Mouse (Mus musculus): ENCODE results near the gene Gle1. TPM values are rescaled to one million over a fixed set of nuclear protein-coding genes. Genes with fewer than 3 reads are reported as not detected.

Gene Gle1
- total RNA-seq, 2 experiments from 2014 or later: 25.9 to 26.8 TPM

DNA sequence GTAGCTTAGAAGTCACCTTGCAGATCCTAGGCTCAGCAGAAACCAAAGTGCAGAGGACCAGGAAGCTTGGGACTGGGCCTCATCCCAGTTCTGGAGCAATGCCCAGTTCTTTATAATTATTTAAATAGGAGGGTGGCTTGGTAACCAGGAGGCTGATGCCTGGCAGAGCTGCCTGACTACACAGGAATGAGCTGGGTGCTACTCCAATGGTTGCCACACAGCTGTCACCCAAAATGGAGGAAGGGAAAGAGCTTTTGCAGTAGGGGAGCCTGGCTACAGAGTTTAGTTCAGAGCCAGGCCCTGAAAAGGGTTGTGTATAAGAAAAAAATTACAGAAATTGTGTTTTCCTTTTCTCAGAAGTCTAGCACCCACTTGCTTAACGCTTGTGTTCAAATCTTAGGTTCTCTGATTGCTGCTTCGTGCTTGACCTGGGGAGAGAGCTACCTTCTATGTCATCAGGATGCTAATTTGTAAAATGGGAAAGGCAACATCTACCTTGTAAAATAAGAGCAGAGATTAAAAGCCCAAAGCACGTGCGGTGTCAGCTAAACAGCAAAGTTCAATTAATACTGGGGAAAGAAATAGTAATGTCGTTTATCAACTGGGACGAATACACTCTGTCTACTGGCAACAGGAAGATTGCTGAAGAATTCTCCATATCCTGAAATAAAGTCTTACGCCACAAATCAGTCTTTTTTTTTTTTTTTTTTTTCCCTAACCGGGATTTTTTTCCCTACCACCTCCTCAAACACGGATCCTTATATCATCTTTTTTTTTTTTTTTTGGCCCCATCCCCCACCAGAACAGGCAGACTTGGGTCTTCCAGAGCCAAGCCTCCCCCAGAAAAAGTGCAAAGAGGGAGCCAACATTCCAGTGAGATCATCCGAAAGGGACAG, 29.4 kb downstream of the Gle1 start:
- peak; percentile 47 for DNase-seq

DNA sequence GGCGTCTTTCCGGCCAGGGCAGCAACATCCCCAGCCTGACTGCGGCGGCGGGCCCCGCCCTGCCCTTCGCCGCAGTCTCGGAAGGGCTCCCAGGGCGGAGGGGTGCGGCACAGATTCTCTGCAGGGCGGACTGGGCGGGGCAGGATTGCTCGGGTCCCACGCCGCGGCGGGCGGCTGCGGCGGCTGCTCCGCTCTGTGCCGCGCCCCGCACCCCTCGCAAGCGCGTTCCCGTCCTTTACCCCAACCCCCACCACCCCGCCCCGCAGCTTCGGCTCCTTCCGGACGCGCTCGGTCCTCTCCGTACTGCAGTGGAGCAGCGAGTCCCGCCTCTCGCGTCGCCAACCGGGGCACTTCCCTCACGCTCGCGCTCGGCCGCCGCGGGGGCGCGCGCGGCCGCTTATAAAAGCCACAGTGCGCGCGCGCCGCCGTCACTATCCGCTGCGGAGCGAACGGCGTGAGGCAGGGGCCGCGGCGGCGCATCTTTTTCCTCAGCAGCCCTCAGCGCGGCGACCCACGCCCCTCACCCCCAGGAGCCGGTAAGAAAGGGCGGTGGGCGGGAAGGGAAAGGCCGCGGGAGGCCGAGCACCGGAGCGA, 30.1 kb downstream of the Gle1 start, which contains the start of gene Sptan1:
Gene Sptan1, plus strand, starts transcription at position 311 of the 594 bp plus-strand sequence.
- DNase-seq: peak; percentile 98

DNA sequence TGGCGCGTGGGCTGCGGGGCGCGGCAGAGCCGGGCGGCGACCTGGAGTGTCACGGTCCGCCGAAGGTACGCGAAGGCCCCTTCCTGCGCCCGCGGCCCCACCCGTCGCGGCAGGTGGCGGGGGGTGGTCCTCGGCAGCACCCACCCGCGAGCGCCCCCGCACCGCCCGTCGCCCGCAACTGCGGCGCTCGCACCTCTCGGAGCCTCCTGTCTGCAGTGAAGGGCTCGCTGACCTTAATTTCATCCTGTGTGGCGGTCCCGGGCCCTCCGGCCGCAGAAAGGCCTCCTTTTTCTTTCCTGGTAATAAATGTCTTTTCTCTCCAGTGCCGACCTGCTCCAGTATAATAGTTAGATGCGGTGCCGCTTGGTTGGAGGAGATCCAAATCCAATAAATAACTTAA, 30.7 kb downstream of the Gle1 start:
- DNase-seq: peak; percentile 51

DNA sequence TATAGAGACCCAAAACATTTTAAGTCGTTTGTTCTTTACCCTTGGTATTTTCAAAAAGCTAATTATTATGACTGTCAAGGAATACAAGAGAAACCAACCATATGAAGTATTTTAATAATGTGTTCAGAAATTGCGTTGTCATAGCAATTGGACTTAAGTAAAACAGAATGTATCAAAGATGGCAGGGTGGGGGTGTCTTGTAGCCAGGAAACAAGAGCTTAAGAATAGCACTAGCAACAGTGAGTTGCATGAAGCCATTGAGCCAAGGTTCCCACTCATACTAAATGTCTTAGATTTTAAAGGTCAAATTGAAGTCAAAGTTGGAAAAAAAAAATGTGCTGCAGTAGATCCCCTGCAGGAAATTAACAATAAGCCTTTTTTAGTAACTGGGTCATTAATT, 31.6 kb downstream of the Gle1 start:
- DNase-seq: no peak

DNA sequence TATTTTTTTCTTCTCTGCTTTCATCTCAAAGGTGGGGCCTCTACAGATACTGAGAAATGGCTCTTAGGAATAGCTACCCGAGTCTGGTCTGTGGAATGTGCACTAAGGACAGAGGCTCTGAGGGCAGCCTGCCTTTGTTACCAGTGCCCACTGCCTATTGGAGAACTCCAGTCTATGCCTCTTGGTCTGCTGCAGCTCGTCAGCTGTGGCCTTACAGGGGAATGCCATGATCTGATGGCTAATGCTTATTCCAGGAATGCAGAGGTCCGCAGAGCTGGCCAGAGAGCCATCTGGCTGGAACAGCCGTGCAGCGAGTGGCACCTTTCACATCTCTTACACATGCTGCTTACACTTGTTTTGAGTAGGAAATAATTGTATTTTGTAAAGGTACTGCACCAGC, 32.5 kb downstream of the Gle1 start:
- peak; percentile 32 for DNase-seq

DNA sequence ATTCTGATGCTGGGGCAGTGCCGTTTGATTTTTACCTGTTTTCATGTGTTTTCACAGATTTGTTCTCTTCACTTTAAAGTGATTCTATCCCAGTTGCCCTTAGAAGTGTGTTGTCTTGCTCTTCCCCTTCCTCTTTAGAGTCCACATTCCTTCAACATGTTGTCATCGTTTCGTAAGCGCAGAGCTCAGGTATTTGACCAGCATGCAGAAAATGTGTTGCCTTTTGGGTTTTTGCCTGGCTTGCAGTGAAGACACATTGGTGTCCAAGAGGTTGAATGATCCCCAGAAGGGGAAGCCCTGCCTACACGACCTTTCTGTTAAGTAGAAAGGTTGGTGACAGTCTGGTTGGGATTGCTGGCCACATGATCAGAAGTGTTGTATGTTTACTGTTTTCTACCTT, 33.4 kb downstream of the Gle1 start:
- DNase-seq: no peak

DNA sequence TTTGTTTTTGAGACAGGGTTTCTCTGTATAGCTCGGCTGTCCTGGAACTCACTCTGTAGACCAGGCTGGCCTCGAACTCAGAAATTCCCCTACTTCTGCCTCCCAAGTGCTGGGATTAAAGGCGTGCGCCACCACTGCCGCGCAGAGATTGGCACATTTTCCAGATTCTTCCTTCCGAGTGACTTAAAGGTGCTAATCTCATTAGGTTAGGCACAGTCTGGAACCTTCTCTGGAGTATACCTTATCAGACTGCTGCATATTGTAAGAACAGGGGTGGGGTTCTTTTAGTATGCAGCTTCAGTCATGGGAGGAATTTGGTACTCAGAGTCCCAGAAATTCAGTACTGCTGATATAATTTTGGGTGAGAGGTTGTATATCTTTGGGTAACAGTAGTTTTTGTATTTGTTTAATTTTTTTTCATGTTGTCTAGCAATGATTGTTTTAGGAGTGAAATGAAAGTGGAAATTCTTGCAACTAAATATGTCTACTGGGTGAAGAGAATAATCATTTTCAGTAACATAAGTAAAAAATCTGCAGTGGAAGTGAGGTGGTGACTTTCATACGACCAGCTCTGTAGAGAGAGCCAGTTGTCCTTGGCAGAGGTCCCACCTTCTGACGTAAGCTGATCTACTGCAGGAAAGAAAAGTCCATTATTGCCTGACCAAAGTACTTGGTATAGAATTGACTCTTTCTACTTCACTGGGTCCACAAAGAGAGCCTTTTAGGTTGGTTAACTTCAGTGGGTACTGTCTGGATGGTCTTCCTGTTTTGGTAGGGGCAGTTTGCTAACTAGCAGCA, 36.8 kb downstream of the Gle1 start:
- DNase-seq: peak; percentile 89

DNA sequence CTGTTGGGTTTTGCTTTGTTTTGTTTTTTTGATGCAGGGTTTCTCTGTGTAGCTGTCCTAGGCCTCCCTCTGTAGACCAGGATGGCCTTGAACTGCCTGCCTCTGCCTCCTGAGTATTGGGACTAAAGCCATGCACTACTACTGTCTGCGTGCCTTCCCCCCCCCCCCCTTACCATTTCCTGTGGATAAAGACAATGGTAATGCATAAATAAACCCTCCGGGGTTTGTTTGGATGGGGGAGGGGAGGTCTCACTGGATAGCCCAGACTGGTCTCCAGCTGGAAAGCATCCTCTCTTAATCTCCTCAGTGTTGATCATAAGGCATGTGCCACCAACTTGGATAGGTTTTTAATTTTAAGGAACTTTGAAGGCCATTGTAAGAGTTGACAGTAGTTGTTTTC, 38.3 kb downstream of the Gle1 start:
- peak; percentile 25 for DNase-seq

DNA sequence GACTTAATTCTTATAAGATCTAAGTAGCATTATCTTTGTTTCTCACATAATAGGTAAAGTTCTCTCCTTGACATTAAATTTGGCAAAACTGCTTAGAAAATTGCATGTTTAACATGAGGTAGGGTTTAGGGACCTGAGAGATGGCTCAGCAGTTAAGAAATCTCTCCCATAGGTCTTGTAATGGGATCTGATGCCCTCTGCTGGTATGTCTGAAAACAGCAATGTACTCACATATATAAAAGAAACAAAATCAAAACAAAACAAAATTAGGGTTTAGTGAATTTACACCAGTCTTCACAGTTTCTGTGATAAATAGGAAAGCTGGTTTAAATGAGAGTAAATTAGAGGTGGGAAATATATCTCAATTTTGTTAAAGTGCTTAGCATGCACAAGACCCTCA, 42.1 kb downstream of the Gle1 start:
- DNase-seq: peak; percentile 55

DNA sequence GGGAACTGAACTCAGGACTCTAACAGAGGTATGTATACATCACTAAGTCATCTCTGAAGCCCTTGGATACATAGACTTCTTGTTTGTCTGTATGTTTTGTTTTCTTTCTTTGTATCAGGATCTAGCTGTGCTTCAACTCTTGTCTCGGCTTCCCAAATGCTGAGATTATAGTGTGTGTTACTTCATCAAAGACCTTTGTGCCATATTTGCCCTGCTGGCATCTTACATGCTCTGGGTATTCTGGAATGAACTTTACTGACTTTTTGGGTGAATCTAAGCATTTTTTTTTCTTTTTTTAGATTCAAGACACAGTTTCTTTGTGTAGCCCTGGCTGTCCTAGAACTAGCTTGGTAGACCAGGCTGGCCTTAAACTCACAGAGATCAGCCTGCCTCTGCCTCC, 45.4 kb downstream of the Gle1 start:
- no peak for DNase-seq

DNA sequence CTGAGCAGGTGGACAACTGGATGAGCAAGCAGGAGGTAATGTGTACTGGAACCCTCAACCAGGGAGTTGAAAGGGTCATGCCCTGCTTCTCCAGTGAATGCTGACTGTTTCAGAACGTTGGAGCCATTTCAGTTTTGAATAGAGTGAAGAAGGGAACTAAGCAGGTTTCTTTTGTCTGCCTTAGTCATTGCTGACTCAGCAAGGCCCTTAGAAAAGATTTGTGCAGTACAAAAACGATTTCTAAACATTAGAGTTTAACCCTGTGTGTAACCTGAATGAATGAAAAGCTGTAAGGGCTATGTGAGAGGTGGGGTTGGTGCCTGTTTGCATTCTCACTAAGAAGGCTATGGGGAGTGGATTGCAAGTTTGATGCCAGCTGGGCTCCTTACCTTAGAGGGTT, 56.7 kb downstream of the Gle1 start:
- no peak for DNase-seq

DNA sequence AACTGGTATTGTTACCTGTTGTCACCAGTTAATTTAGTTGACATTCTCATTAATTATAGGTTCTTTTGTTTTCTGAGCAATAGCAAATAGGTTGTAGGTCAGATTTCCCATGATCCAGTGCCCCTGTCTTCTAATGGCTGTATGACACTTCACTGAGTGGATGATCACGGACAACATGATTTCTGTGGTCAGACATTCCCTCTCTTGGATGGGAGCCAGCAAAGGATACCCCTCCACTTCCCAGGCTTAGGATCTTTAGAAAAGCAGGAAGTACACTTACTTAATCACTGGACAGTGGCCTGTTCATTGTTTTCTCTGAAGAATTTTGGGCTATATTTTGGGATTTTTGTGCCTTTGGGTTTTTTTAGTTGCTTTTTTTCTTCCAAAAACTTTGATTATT, 73.9 kb downstream of the Gle1 start:
- DNase-seq: no peak

Small RNA genes lying within 50 kb of the gene (microRNA-seq; reads per million reads assigned to microRNA genes)
- 1.0 to 2.8 reads per million in 2 experiments for gene Mir6997

Other genes with a start within 250 kb of the Gle1 start
- not detected for gene Gm13420, start 183.7 kb upstream of the Gle1 start, total RNA-seq (2021)
- not detected for gene Gm13547, start 176.1 kb upstream of the Gle1 start, total RNA-seq (2021)
- 10 to 100 TPM; 14.6 to 14.7 TPM for gene Coq4, start 147.9 kb upstream of the Gle1 start, total RNA-seq (2021)
- 10 to 100 TPM; 37.5 to 38.6 TPM for gene Trub2, start 146.9 kb upstream of the Gle1 start, total RNA-seq (2021)
- gene Slc27a4, start 132.8 kb upstream of the Gle1 start, total RNA-seq (2021): 10 to 100 TPM; 22.3 to 23.4 TPM
- gene Urm1, start 115.4 kb upstream of the Gle1 start, total RNA-seq (2021): 10 to 100 TPM; 37.9 to 40.9 TPM
- 10 to 100 TPM; 13.4 to 13.9 TPM for gene Cercam, start 66.3 kb upstream of the Gle1 start, total RNA-seq (2021)
- 10 to 100 TPM; 44.8 to 52.4 TPM for gene Odf2, start 46.2 kb upstream of the Gle1 start, total RNA-seq (2021)
- 100 to 1,000 TPM; 370 to 371 TPM for gene Sptan1, start 30.1 kb downstream of the Gle1 start, total RNA-seq (2021)
- 10 to 100 TPM; 15.2 to 15.8 TPM for gene Wdr34, start 113.5 kb downstream of the Gle1 start, total RNA-seq (2021)
- 100 to 1,000 TPM; 174 to 185 TPM for gene Set, start 122.0 kb downstream of the Gle1 start, total RNA-seq (2021)
- 10 to 100 TPM; 15.3 to 17.9 TPM for gene Pkn3, start 142.3 kb downstream of the Gle1 start, total RNA-seq (2021)
- gene Zdhhc12, start 158.2 kb downstream of the Gle1 start, total RNA-seq (2021): 10 to 100 TPM in 1 of 2 experiments, 1 to 10 TPM in 1; 7.8 to 10.6 TPM
- gene Zer1, start 189.2 kb downstream of the Gle1 start, total RNA-seq (2021): 10 to 100 TPM; 24.3 to 24.9 TPM
- gene Tbc1d13, start 198.3 kb downstream of the Gle1 start, total RNA-seq (2021): 10 to 100 TPM; 23.9 to 27.4 TPM
- 10 to 100 TPM; 44.4 to 48.9 TPM for gene Endog, start 236.1 kb downstream of the Gle1 start, total RNA-seq (2021)
- gene Spout1, start 243.0 kb downstream of the Gle1 start, total RNA-seq (2021): 10 to 100 TPM in 1 of 2 experiments, 1 to 10 TPM in 1; 8.4 to 10.7 TPM

Measured in heart, postnatal 4 days (tissue).